Mouse (Mus musculus) heart, postnatal 0 days (tissue): ENCODE results near the gene Pafah1b2. TPM values are rescaled to one million over a fixed set of nuclear protein-coding genes. Genes with fewer than 3 reads are reported as not detected.

Source experiments
- ATAC-seq: fragments of 200-750 bp; cut with Nextera tagmentation; 2 replicates; pipeline ENCODE4 v1.8.0; 2017; ENCODE audit warnings: low read depth, moderate number of reproducible peaks, moderate library complexity; ENCODE audit not compliant: insufficient read depth
- DNase-seq: peaks from one replicate; pipeline ENCODE4 v3.0.0-alpha.2; 2016; ENCODE audit warnings: low spot score
- H3K27ac ChIP-seq: fragments of 300-500 bp; sonication (generic); 2 replicates; pipeline ENCODE4 v1.5.1; 2014; ENCODE audit warnings: low read depth, mild to moderate bottlenecking
- H3K27me3 ChIP-seq: fragments of 300-500 bp; sonication (generic); 2 replicates; pipeline ENCODE4 v1.6.1; 2014; ENCODE audit warnings: low read length, mixed read lengths; ENCODE audit not compliant: control insufficient read depth, insufficient read depth
- H3K36me3 ChIP-seq: fragments of 300-500 bp; sonication (generic); replicated peaks from 2 replicates; pipeline ENCODE4 v1.6.1; 2014; ENCODE audit warnings: low read length, mixed read lengths; ENCODE audit not compliant: control insufficient read depth, insufficient read depth
- H3K4me1 ChIP-seq: fragments of 300-500 bp; sonication (generic); 2 replicates; pipeline ENCODE4 v1.6.1; 2014; ENCODE audit warnings: antibody characterized with exemption; ENCODE audit not compliant: control insufficient read depth, insufficient read depth
- H3K4me2 ChIP-seq: fragments of 300-500 bp; sonication (generic); 2 replicates; pipeline ENCODE4 v1.6.1; 2014; ENCODE audit warnings: low read depth, mild to moderate bottlenecking, low read length, moderate library complexity
- H3K4me3 ChIP-seq: fragments of 300-500 bp; sonication (generic); 2 replicates; pipeline ENCODE4 v1.5.1; 2014; ENCODE audit warnings: low read depth, low read length
- H3K9ac ChIP-seq: fragments of 300-500 bp; sonication (generic); replicated peaks from 2 replicates; pipeline ENCODE4 v1.6.1; 2014; ENCODE audit warnings: low read depth, low read length, mixed read lengths
- H3K9me3 ChIP-seq: fragments of 300-500 bp; sonication (generic); replicated peaks from 2 replicates; pipeline ENCODE4 v1.6.1; 2016; ENCODE audit warnings: low read length; ENCODE audit not compliant: control insufficient read depth
- CTCF ChIP-seq: IDR thresholded peaks from 2 replicates; pipeline ENCODE4 v1.5.1; 2016; ENCODE audit warnings: antibody characterized with exemption, control low read depth, low read depth
- EP300 ChIP-seq: IDR thresholded peaks from 2 replicates; pipeline ENCODE4 v1.6.1; 2016; ENCODE audit warnings: antibody characterized with exemption, low read depth
- WGBS: fragments of 180-500 bp; shearing (Covaris S2); extraction: QIAGEN DNeasy Blood & Tissue Kit; methylation state at CpG from one replicate; pipeline ENCODE4 v1.1.7; 2014; 5-methylcytosine and 5-hydroxymethylcytosine counted together
- polyA plus RNA-seq: library from polyadenylated mRNA; unstranded; fragments of >200 nt; fragmentation: Nextera tagmentation; extraction: Ambion mirVana; gene quantifications from 2 replicates; pipeline ENCODE4 v1.2.1, GENCODE M21; 2015
- total RNA-seq: library from RNA; depleted of rRNA; stranded (reverse); fragments of >200 nt; gene quantifications from 2 replicates; pipeline ENCODE4 v1.2.3, GENCODE M21; 2014; ENCODE audit warnings: low replicate concordance

Pafah1b2 gene
- total and polyA plus RNA-seq, 2 experiments from 2014 or later, result 41.0 to 92.8 TPM

DNA sequence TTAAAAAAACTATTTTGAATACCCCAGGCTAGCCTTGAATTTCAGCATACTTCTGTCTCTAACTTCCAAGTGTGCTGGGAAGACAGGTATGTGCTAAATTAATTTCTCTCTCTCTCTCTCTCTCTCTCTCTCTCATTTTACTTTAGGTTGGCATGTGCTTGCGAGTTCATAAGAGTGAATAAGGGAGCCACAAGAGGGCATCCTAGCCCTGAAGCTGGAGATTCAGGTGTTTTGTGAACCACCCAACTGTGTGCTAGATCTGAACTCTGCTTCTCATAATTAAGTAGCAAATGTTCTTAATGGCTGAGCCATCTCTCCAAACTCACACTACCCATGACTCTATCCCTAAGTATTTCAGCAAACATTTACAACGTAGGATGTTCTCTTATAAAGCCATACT lies 35.6 kb downstream of the Pafah1b2 start:
- Histone ChIP-seq H3K27ac (no peak overlapping the region), H3K9ac (no peak overlapping the region)
- WGBS, result 77% methylated on average over 2 of the region's 2 CpGs

DNA sequence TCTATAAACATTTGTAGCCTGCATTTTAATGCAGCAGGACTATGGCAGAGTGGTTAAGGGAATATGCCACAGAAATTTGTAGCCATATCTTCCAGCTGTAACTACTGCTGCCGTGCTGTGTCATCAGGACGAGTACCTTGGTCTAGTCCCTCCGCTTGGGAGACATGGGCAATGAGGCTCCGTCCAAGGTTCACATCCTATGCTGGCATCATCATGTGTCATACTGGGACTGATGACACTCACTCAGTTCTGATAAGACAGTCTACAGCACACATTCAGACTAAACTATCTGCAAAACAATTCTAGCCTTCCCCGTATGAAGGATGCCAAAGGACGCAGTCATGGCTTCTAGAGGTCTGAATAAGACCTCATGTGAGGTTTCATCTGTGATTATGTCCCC lies 48.9 kb downstream of the Pafah1b2 start:
- TF ChIP-seq CTCF (no peak), EP300 (no peak)
- WGBS, result 65% methylated on average over 6 of the region's 6 CpGs
- peaks cover 42% of the 10 kb centered on the region for H3K36me3 ChIP-seq
- no peak overlapping the region for H3K9ac ChIP-seq
- no peak overlapping the region; the same call in 1 of the 2 replicates for H3K27ac ChIP-seq
- DNase-seq (no peak), ATAC-seq (no peak)
- no peak overlapping the region for H3K4me3 ChIP-seq
- no peaks in the 10 kb centered on the region for H3K4me1 ChIP-seq
- no peaks in the 10 kb centered on the region for H3K9me3 ChIP-seq
- no peaks in the 10 kb centered on the region for H3K27me3 ChIP-seq
- no peak overlapping the region for H3K4me2 ChIP-seq

More for the DNA sequence above, 35.6 kb downstream of the Pafah1b2 start:
- Histone ChIP-seq H3K36me3 (peaks cover 55% of the 10 kb centered on the region), H3K4me2 (no peak overlapping the region), H3K27me3 (no peaks in the 10 kb centered on the region), H3K9me3 (no peaks in the 10 kb centered on the region), H3K4me3 (no peak overlapping the region), H3K4me1 (no peaks in the 10 kb centered on the region; the same call in none of the 2 replicates)
- ATAC-seq (no peak), DNase-seq (no peak)
- TF ChIP-seq EP300 (no peak), CTCF (peak; percentile 35; the same call in 1 of the 2 replicates)

DNA sequence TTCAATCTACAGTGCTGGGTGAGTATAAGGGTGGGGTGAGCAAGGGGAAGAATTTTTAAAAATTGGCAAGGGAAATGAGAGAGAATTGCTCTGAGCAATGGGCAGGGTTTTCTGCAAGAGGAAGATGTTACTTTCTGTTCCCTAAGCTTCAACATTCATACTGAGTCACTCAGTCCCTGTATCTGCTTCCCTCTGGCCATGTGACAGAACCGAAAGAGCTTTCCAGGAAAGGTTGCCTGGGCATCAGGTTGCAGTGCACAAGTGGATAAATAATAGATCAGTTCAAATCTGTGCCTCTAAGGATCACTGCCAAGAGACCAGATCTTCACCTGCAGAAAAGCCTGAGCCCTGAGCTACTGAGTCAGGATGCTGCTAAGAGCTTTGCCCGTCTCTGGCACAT lies 50.6 kb downstream of the Pafah1b2 start:
- Histone ChIP-seq H3K27me3 (no peaks in the 10 kb centered on the region), H3K36me3 (peaks cover 28% of the 10 kb centered on the region), H3K4me3 (no peak overlapping the region), H3K9me3 (no peaks in the 10 kb centered on the region), H3K4me1 (no peaks in the 10 kb centered on the region), H3K9ac (no peak overlapping the region), H3K4me2 (no peak overlapping the region), H3K27ac (no peak overlapping the region)
- TF ChIP-seq CTCF, result no peak
- no peak for TF ChIP-seq EP300
- 57% methylated on average over 2 of the region's 2 CpGs for WGBS
- DNase-seq, result no peak
- no peak for ATAC-seq

DNA sequence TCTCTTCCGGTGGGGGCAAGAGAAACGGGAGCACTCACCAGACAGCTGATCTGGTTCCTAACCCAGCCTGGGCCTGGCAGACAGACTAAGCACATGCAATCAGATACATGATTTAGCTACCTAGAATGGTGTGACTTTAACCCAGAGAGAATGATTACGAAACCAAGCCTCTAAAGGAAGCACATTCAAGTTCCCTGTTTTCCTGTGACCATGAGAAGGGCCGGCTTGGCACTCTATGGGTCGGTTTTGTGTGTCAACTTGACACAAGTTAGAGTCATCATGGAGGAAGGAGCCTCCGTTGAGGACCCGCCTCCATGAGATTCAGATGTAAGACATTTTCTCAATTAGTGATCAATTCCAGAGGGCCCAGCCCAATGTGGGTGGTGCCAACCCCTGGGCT lies 52.8 kb downstream of the Pafah1b2 start:
- no peak overlapping the region for H3K9ac ChIP-seq
- H3K27me3 ChIP-seq, result no peaks in the 10 kb centered on the region
- ATAC-seq (no peak), DNase-seq (no peak)
- no peak overlapping the region for H3K4me3 ChIP-seq
- H3K4me1 ChIP-seq, result no peaks in the 10 kb centered on the region; the same call in 1 of the 2 replicates
- H3K4me2 ChIP-seq, result no peak overlapping the region
- H3K27ac ChIP-seq, result no peak overlapping the region
- peaks cover 18% of the 10 kb centered on the region for H3K36me3 ChIP-seq
- no peaks in the 10 kb centered on the region for H3K9me3 ChIP-seq
- WGBS, result 75% methylated on average over 7 of the region's 7 CpGs
- TF ChIP-seq CTCF, result no peak
- no peak for TF ChIP-seq EP300

DNA sequence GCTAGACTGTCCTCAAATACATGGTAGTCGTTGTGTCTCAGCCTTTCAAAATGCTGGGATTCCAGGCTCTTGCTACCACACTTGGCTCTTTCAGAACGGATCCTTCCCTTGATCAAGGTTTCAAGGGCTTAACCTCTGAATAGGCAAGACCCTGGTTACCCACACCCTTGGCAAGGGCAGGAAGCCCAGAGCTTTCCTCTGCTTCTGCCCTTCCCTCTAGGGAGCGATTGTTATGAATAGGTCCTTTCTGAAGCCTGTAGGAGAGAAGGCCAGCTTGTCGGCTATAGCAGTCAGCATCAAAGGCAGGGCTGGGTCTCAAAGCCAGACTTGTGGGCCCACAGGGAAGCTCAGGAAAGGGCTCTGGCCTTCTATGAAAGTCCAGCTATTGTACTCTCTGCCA lies 53.6 kb downstream of the Pafah1b2 start:
- Histone ChIP-seq H3K4me3 (no peak overlapping the region), H3K4me2 (no peak overlapping the region), H3K27me3 (no peaks in the 10 kb centered on the region), H3K4me1 (peaks cover 2% of the 10 kb centered on the region), H3K9me3 (no peaks in the 10 kb centered on the region), H3K9ac (no peak overlapping the region), H3K27ac (peak overlapping the region; percentile 49), H3K36me3 (peaks cover 13% of the 10 kb centered on the region)
- 51% methylated on average over 4 of the region's 4 CpGs for WGBS
- DNase-seq (no peak), ATAC-seq (no peak)
- TF ChIP-seq CTCF, result no peak
- no peak for TF ChIP-seq EP300

DNA sequence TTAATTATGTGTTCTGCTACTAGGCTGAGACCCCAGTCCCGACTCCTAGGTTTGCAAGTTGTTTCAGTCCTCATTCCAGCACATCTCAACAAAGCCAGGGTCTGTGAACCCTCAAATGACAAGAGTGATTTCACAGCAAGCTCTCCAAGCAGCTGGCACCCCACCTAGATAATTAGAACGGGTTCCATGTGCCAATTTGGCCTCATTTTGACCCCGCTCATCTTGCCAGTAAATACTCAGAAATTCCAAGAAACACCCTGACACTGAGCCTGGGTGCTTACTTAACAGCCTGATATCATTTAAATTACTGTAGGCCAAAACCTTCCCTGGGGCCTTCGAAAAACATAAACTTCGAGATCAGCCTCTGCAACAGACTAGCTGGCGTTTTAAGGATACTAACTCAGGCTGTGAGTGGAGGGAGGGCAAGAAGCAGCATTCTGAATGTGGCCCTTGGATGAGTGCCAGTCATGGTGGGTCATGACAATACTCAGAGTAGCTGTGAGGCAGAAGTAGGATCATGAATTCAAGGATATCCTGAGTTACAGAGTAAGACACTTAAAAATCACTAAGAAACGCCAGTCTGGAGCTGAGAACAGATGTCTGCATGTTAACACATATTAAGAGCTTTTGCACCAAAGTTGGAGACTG lies 54.3 kb downstream of the Pafah1b2 start:
- DNase-seq (no peak), ATAC-seq (no peak)
- Histone ChIP-seq H3K4me1 (peaks cover 9% of the 10 kb centered on the region), H3K27ac (peak overlapping the region; percentile 49), H3K36me3 (peaks cover 6% of the 10 kb centered on the region), H3K4me3 (no peak overlapping the region), H3K9ac (no peak overlapping the region), H3K9me3 (no peaks in the 10 kb centered on the region), H3K27me3 (no peaks in the 10 kb centered on the region), H3K4me2 (no peak overlapping the region)
- WGBS, result 52% methylated on average over 7 of the region's 7 CpGs
- no peak for TF ChIP-seq EP300
- no peak for TF ChIP-seq CTCF
